Mouse (Mus musculus) left cerebral cortex, adult 8-10 months (tissue): ENCODE measurements around the gene 2310039H08Rik. TPM values are rescaled to one million over a fixed set of nuclear protein-coding genes. Genes with fewer than 3 reads are reported as not detected.
"Not testable (repeated sequence)": the region's sequence is repeated elsewhere in the genome, so short reads cannot be mapped to it uniquely, and the experiment has no call there.

Experiments
- DNase-seq, 2 experiments: peaks; one replicate each; pipeline ENCODE4 v3.0.0; 2022; ENCODE audit warnings: low spot score in 2 of 2
- total RNA-seq, 4 experiments: library from RNA; stranded (reverse); gene quantifications; 2 replicates each; pipeline ENCODE4 v1.2.4; 2022

Gene 2310039H08Rik
- total RNA-seq, 4 experiments from 2014 or later, result 6.4 to 6.9 (median 6.7) TPM

GRCm38 (mm10) chr17:46758753-46759152 lies 13.7 kb upstream of the 2310039H08Rik start:
- no peak for DNase-seq

- DNase-seq, result no peak
Observed at GRCm38 (mm10) chr17:46763544-46763943, 8.9 kb upstream of the 2310039H08Rik start, which contains the start of gene Ptcra. Ptcra (minus strand) TSS chr17:46763712.

GRCm38 (mm10) chr17:46764916-46765315 lies 7.5 kb upstream of the 2310039H08Rik start:
- peak in 1 of 2 experiments; percentile 80 for DNase-seq

GRCm38 (mm10) chr17:46767868-46768267 lies 4.6 kb upstream of the 2310039H08Rik start:
- DNase-seq, result no peak

GRCm38 (mm10) chr17:46770546-46770945 lies 1.9 kb upstream of the 2310039H08Rik start:
- DNase-seq, result no peak

GRCm38 (mm10) chr17:46771025-46771424 lies 1.4 kb upstream of the 2310039H08Rik start:
- no peak for DNase-seq

- no peak for DNase-seq
Observed at GRCm38 (mm10) chr17:46771616-46772015, 819 bp upstream of the 2310039H08Rik start.

- DNase-seq, result no peak
Observed at GRCm38 (mm10) chr17:46772038-46772403, 414 bp upstream of the 2310039H08Rik start.

- no peak for DNase-seq
Observed at GRCm38 (mm10) chr17:46773278-46774130, 1.1 kb downstream of the 2310039H08Rik start.

GRCm38 (mm10) chr17:46774131-46774472 lies 1.7 kb downstream of the 2310039H08Rik start:
- DNase-seq, result no peak

GRCm38 (mm10) chr17:46775070-46775469 lies 2.6 kb downstream of the 2310039H08Rik start:
- DNase-seq, result no peak

- DNase-seq, result no peak
Observed at GRCm38 (mm10) chr17:46776087-46776486, 3.7 kb downstream of the 2310039H08Rik start.

GRCm38 (mm10) chr17:46781876-46782275 lies 9.4 kb downstream of the 2310039H08Rik start:
- no peak for DNase-seq

GRCm38 (mm10) chr17:46782341-46783221 lies 10.1 kb downstream of the 2310039H08Rik start, which contains the start of gene Rpl7l1:
Rpl7l1 (minus strand) TSS chr17:46782672.
- DNase-seq, result peak; percentile 75 to 84

- DNase-seq, result no peak
Observed at GRCm38 (mm10) chr17:46783222-46783565, 10.8 kb downstream of the 2310039H08Rik start.

GRCm38 (mm10) chr17:46786952-46787351 lies 14.5 kb downstream of the 2310039H08Rik start:
- DNase-seq, result no peak

GRCm38 (mm10) chr17:46787974-46788373 lies 15.5 kb downstream of the 2310039H08Rik start:
- DNase-seq, result not testable (repeated sequence)

GRCm38 (mm10) chr17:46792963-46793362 lies 20.5 kb downstream of the 2310039H08Rik start:
- no peak for DNase-seq

- DNase-seq, result no peak
Observed at GRCm38 (mm10) chr17:46796743-46797142, 24.3 kb downstream of the 2310039H08Rik start.

- DNase-seq, result no peak
Observed at GRCm38 (mm10) chr17:46797386-46797785, 25.0 kb downstream of the 2310039H08Rik start.

GRCm38 (mm10) chr17:46799680-46800079 lies 27.2 kb downstream of the 2310039H08Rik start:
- no peak for DNase-seq

GRCm38 (mm10) chr17:46801761-46802160 lies 29.3 kb downstream of the 2310039H08Rik start:
- no peak for DNase-seq
